Mouse (Mus musculus) neutrophil, adult 5-6 weeks (primary cell): ENCODE results near the gene Olfr541. TPM values are rescaled to one million over a fixed set of nuclear protein-coding genes. Genes with fewer than 3 reads are reported as not detected.
"Not testable (repeated sequence)": the region's sequence is repeated elsewhere in the genome, so short reads cannot be mapped to it uniquely, and the experiment has no call there.

ENCODE experiments used
- ATAC-seq: fragments of 151-379, 151-347 bp; 2 replicates; pipeline ENCODE4 v1.8.0; 2017; ENCODE audit warnings: mild to moderate bottlenecking, moderate TSS enrichment; ENCODE audit not compliant: insufficient number of reproducible peaks, poor library complexity, low FRiP score, severe bottlenecking; ENCODE audit errors: extremely low read depth
- total RNA-seq: library from RNA; stranded (forward); fragments of 200-1000 nt; gene quantifications from 2 replicates; pipeline ENCODE4 v1.2.3, GENCODE M21; 2017

Gene Olfr541
- not detected in 2 replicates for total RNA-seq

- no peak for ATAC-seq
Observed at GRCm38 (mm10) chr7:140696967-140697366, at the start of gene Olfr541. Gene Olfr541 (plus strand): TSS chr7:140697267.

GRCm38 (mm10) chr7:140659630-140660029 is 37.4 kb upstream of the Olfr541 start, which contains the start of gene Olfr539:
Gene Olfr539 (plus strand): TSS chr7:140659930.
- ATAC-seq: no peak

- ATAC-seq: not testable (repeated sequence)
Observed at GRCm38 (mm10) chr7:140670693-140671092, 26.4 kb upstream of the Olfr541 start.

- no peak for ATAC-seq
Observed at GRCm38 (mm10) chr7:140675863-140676262, 21.2 kb upstream of the Olfr541 start.

GRCm38 (mm10) chr7:140679591-140679990 is 17.5 kb upstream of the Olfr541 start:
- ATAC-seq: not testable (repeated sequence)

GRCm38 (mm10) chr7:140681651-140682050 is 15.4 kb upstream of the Olfr541 start, which contains the start of gene Olfr45:
Gene Olfr45 (plus strand): TSS chr7:140681951.
- ATAC-seq: no peak

- no peak for ATAC-seq
Observed at GRCm38 (mm10) chr7:140706348-140706747, 9.3 kb downstream of the Olfr541 start.

GRCm38 (mm10) chr7:140707536-140708284 is 10.6 kb downstream of the Olfr541 start:
- no peak for ATAC-seq

- no peak for ATAC-seq
Observed at GRCm38 (mm10) chr7:140717155-140718055, 20.3 kb downstream of the Olfr541 start.

- ATAC-seq: no peak
Observed at GRCm38 (mm10) chr7:140721095-140721494, 24.0 kb downstream of the Olfr541 start.

GRCm38 (mm10) chr7:140725558-140725957 is 28.5 kb downstream of the Olfr541 start:
- no peak for ATAC-seq

- ATAC-seq: no peak
Observed at GRCm38 (mm10) chr7:140733162-140733561, 36.1 kb downstream of the Olfr541 start.

GRCm38 (mm10) chr7:140747402-140747801 is 50.3 kb downstream of the Olfr541 start:
- ATAC-seq: no peak

- no peak for ATAC-seq
Observed at GRCm38 (mm10) chr7:140748116-140748826, 51.2 kb downstream of the Olfr541 start.

GRCm38 (mm10) chr7:140748827-140749160 is 51.7 kb downstream of the Olfr541 start:
- ATAC-seq: no peak

GRCm38 (mm10) chr7:140754556-140754955 is 57.5 kb downstream of the Olfr541 start:
- ATAC-seq: no peak
